Mouse (Mus musculus) right cerebral cortex, adult 2 months (tissue): ENCODE data around the gene Vegfa.

ENCODE experiments used
- DNase-seq, 2 experiments: peaks; one replicate each; pipeline ENCODE4 v3.0.0; 2021 to 2022; ENCODE audit warnings: low spot score in 2 of 2

The Vegfa gene

GRCm38 (mm10) chr17:46025927-46026668 lies 6.1 kb downstream of the Vegfa start:
- DNase-seq, result no peak

GRCm38 (mm10) chr17:46025207-46025606 lies 7.0 kb downstream of the Vegfa start:
- no peak for DNase-seq

- DNase-seq, result no peak
Observed at GRCm38 (mm10) chr17:46024192-46024591, 8.0 kb downstream of the Vegfa start.

- DNase-seq, result no peak
Observed at GRCm38 (mm10) chr17:46023572-46023971, 8.6 kb downstream of the Vegfa start.

- no peak for DNase-seq
Observed at GRCm38 (mm10) chr17:46022934-46023333, 9.2 kb downstream of the Vegfa start.

GRCm38 (mm10) chr17:46022427-46022826 lies 9.7 kb downstream of the Vegfa start:
- no peak for DNase-seq

DNA sequence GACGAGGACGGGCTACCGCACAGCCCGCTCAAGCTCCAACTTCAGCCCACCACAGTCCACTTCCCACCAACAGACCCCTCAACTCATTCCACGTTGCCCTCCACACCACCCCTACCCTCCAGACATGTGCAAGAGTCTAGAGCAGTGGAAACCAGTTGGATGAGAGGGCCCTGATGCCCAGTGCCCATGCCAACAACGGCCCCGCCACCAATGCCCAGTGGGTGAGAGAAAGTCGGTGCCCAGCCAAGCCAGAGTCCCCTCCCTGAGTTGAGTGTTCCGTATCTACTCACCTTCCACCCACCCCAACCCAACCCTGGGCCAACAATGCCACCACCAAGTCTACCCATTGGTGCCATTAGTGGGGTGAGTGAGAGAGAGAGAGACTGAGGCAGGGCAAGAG lies 10.4 kb downstream of the Vegfa start:
- no peak for DNase-seq

- DNase-seq, result no peak
Observed at GRCm38 (mm10) chr17:46021173-46021572, 11.0 kb downstream of the Vegfa start.

DNA sequence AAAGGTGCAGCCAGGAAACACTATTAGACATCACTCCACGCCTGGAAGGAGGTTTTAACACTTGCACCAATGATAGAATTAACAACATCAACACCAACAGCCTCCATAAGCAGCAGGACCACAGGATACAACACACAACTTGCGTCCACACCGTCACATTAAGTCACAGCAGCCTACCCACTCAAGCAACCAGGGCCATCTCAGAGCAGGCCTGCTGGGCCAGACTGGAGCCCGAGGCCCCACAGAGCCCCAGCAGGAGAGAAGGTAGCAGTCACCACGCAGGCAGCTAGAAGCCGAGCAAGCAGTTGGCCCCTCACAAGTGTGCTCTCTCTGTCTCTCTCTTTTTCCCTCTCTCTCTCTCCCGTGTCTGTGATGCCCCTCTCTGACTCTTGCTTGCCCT lies 11.6 kb downstream of the Vegfa start:
- no peak for DNase-seq

- DNase-seq, result no peak
Observed at GRCm38 (mm10) chr17:46018736-46019004, 13.5 kb downstream of the Vegfa start.

DNA sequence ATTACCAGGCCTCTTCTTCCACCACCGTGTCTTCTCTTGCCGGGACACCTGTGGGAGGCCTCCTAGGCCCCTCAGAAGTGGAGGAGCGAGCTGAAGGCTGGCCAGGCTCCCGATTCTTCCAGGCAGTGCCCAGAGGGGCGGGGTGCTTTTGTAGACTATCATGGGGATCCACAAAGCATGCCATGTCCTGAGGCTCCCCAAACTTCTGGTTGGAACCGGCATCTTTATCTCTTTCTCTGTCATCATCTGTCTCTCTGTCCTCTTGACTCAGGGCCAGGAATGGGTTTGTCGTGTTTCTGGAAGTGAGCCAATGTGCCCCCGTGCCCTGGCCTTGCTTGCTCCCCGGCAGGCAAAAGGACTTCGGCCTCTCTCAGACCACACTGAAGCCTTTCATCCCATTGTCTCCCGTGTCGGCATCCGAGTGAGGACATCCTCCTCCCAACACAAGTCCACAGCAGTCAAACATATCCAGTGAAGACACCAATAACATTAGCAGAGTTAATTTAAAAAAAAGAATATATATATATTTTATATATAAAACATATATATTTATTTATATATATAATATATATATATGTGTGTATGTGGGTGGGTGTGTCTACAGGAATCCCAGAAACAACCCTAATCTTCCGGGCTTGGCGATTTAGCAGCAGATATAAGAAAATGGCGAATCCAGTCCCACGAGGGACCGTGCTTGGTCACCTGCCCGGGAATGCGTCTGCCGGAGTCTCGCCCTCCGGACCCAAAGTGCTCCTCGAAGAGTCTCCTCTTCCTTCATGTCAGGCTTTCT lies 14.0 kb downstream of the Vegfa start:
- no peak for DNase-seq

- DNase-seq, result no peak
Observed at GRCm38 (mm10) chr17:46016617-46017016, 15.6 kb downstream of the Vegfa start.

GRCm38 (mm10) chr17:46015967-46016366 lies 16.2 kb downstream of the Vegfa start:
- no peak for DNase-seq

- DNase-seq, result no peak
Observed at GRCm38 (mm10) chr17:46014935-46015334, 17.2 kb downstream of the Vegfa start.

GRCm38 (mm10) chr17:46013549-46013948 lies 18.6 kb downstream of the Vegfa start:
- DNase-seq, result no peak

GRCm38 (mm10) chr17:46012211-46012610 lies 20.0 kb downstream of the Vegfa start:
- no peak for DNase-seq

GRCm38 (mm10) chr17:46010462-46010861 lies 21.7 kb downstream of the Vegfa start:
- no peak for DNase-seq

- no peak for DNase-seq
Observed at GRCm38 (mm10) chr17:46009182-46009581, 23.0 kb downstream of the Vegfa start.

- DNase-seq, result no peak
Observed at GRCm38 (mm10) chr17:46005458-46005857, 26.7 kb downstream of the Vegfa start.

DNA sequence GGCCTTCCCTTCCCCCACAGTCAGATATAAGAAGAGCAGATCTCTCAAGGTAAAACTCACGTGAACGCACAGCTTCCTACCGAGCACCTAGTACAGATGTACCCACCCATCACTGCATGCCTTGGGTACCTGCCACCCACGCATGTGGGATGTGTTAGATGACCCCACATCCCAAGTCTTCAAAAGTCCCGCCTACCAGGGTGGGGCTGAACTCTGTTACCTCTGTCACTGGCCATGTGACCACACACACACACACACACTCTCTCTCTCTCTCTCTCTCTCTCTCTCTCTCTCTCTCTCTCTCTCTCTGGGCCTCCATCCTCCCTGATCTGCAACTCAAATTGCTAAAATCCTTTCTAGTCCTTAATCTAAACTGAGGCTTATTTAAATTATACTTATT lies 27.7 kb downstream of the Vegfa start:
- no peak for DNase-seq

- no peak for DNase-seq
Observed at GRCm38 (mm10) chr17:46003717-46004481, 28.3 kb downstream of the Vegfa start.

DNA sequence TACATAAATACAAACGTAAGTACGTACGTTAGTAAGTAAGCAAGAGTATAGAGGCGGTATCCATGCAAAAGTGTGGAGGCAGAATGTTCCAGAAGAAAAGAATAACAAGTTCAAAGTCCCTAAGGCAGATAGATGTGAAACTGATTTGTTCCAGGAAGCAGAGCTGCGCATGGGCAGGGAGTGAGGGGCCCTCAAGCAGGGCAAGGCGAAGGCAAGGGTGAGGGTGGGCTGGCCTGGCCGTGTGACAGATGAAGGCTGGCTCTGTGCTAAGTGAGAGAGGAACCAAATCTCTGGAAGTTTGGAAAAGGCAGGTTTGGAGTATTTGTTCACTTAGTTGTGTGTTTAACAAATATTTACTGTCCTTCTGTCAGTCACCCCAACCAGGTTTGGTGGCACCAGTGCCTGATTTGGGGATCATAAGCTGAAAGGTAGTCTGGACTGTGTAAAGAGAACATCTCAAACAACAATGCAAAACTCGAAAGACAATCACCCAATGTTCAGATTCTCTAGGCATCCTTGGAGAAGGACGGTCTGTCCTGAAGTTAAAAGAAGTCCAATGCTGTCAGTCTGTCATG lies 32.7 kb downstream of the Vegfa start:
- no peak for DNase-seq
